Mouse (Mus musculus): ENCODE measurements at regions not wholly inside any gene's neighbourhood (a gene's known extent, or its start where the extent isn't known, plus 50 kb on each side); places are given as distances from the start of the nearest gene placed in this dataset.

- Histone ChIP-seq H3K9me3 (ENCODE audit: control insufficient read depth, insufficient read depth, low read depth, low read length) (no peaks in the 10 kb centered on the region), H3K9ac (ENCODE audit: insufficient read depth, low read depth, low read length, poor library complexity, severe bottlenecking) (no peak overlapping the region), H3K4me1 (ENCODE audit: control insufficient read depth in 2 of 2, insufficient read depth in 2 of 2, low read length in 2 of 2, poor library complexity in 1 of 2) (peaks cover 7 to 24% of the 10 kb centered on the region in 2 experiments), H3K27ac (ENCODE audit: insufficient read depth, low read depth, low read length, poor library complexity, severe bottlenecking) (no peak overlapping the region), H3K4me3 (ENCODE audit: insufficient read depth in 1 of 2, low read depth in 1 of 2, low read length in 2 of 2, poor library complexity in 1 of 2, severe bottlenecking in 1 of 2) (no peak overlapping the region), H3K36me3 (ENCODE audit: control insufficient read depth, insufficient read depth, low read length, poor library complexity, severe bottlenecking) (no peaks in the 10 kb centered on the region)
- no peak for TF ChIP-seq HCFC1 (IDR thresholded peaks at IDR 0.05; ENCODE audit: borderline replicate concordance, insufficient read depth, low read length)
- TF ChIP-seq ZC3H11A (IDR thresholded peaks at IDR 0.05; ENCODE audit: borderline replicate concordance, low read depth, low read length) = no peak
- TF ChIP-seq CHD2 (IDR thresholded peaks at IDR 0.05; ENCODE audit: low read depth, low read length) = no peak
- TF ChIP-seq MAFK (IDR thresholded peaks at IDR 0.05; ENCODE audit: insufficient read depth, low read depth, low read length) = no peak
- TF ChIP-seq ZNF384 (IDR thresholded peaks at IDR 0.05; ENCODE audit: low read depth, low read length) = no peak
- no peak for DNase-seq (ENCODE audit: low read depth, low spot score)
- in situ Hi-C loops (cut with MboI; ENCODE audit: low sequenced_read_pairs in 2 of 2, unreplicated experiment in 2 of 2) = no loop called here
Observed at GRCm38 (mm10) chr17:15180223-15180860, 139.0 kb upstream of the Gm3448 start.

GRCm38 (mm10) chr17:15179411-15179951, 138.1 kb upstream of the Gm3448 start:
- TF ChIP-seq ZNF384 (IDR thresholded peaks at IDR 0.05; ENCODE audit: low read depth, low read length) (no peak), MAFK (IDR thresholded peaks at IDR 0.05; ENCODE audit: insufficient read depth, low read depth, low read length) (no peak), HCFC1 (IDR thresholded peaks at IDR 0.05; ENCODE audit: borderline replicate concordance, insufficient read depth, low read length) (no peak), ZC3H11A (IDR thresholded peaks at IDR 0.05; ENCODE audit: borderline replicate concordance, low read depth, low read length) (no peak), CHD2 (IDR thresholded peaks at IDR 0.05; ENCODE audit: low read depth, low read length) (no peak)
- no peak overlapping the region for H3K4me3 ChIP-seq (ENCODE audit: insufficient read depth in 1 of 2, low read depth in 1 of 2, low read length in 2 of 2, poor library complexity in 1 of 2, severe bottlenecking in 1 of 2)
- H3K9ac ChIP-seq (ENCODE audit: insufficient read depth, low read depth, low read length, poor library complexity, severe bottlenecking) = no peak overlapping the region
- no peak overlapping the region for H3K27ac ChIP-seq (ENCODE audit: insufficient read depth, low read depth, low read length, poor library complexity, severe bottlenecking)
- H3K9me3 ChIP-seq (ENCODE audit: control insufficient read depth, insufficient read depth, low read depth, low read length) = no peaks in the 10 kb centered on the region
- in situ Hi-C loops (cut with MboI; ENCODE audit: low sequenced_read_pairs in 2 of 2, unreplicated experiment in 2 of 2) = no loop called here
- DNase-seq (ENCODE audit: low read depth, low spot score) = no peak
- H3K36me3 ChIP-seq (ENCODE audit: control insufficient read depth, insufficient read depth, low read length, poor library complexity, severe bottlenecking) = no peaks in the 10 kb centered on the region
- H3K4me1 ChIP-seq (ENCODE audit: control insufficient read depth in 2 of 2, insufficient read depth in 2 of 2, low read length in 2 of 2, poor library complexity in 1 of 2) = peaks cover 4 to 22% of the 10 kb centered on the region in 2 experiments; a peak in 3 of 4 replicates

- TF ChIP-seq ZNF384 (IDR thresholded peaks at IDR 0.05; ENCODE audit: low read depth, low read length) (no peak), MAFK (IDR thresholded peaks at IDR 0.05; ENCODE audit: insufficient read depth, low read depth, low read length) (no peak), CHD2 (IDR thresholded peaks at IDR 0.05; ENCODE audit: low read depth, low read length) (no peak), ZC3H11A (IDR thresholded peaks at IDR 0.05; ENCODE audit: borderline replicate concordance, low read depth, low read length) (no peak), HCFC1 (IDR thresholded peaks at IDR 0.05; ENCODE audit: borderline replicate concordance, insufficient read depth, low read length) (no peak)
- no peak overlapping the region for H3K9ac ChIP-seq (ENCODE audit: insufficient read depth, low read depth, low read length, poor library complexity, severe bottlenecking)
- H3K4me3 ChIP-seq (ENCODE audit: insufficient read depth in 1 of 2, low read depth in 1 of 2, low read length in 2 of 2, poor library complexity in 1 of 2, severe bottlenecking in 1 of 2) = no peak overlapping the region
- in situ Hi-C loops (cut with MboI; ENCODE audit: low sequenced_read_pairs in 2 of 2, unreplicated experiment in 2 of 2) = no loop called here
- no peaks in the 10 kb centered on the region for H3K9me3 ChIP-seq (ENCODE audit: control insufficient read depth, insufficient read depth, low read depth, low read length)
- peaks cover 0 to 14% of the 10 kb centered on the region in 2 experiments; a peak in 2 of 4 replicates for H3K4me1 ChIP-seq (ENCODE audit: control insufficient read depth in 2 of 2, insufficient read depth in 2 of 2, low read length in 2 of 2, poor library complexity in 1 of 2)
- no peak overlapping the region for H3K27ac ChIP-seq (ENCODE audit: insufficient read depth, low read depth, low read length, poor library complexity, severe bottlenecking)
- no peak for DNase-seq (ENCODE audit: low read depth, low spot score)
- no peaks in the 10 kb centered on the region for H3K36me3 ChIP-seq (ENCODE audit: control insufficient read depth, insufficient read depth, low read length, poor library complexity, severe bottlenecking)
Observed at GRCm38 (mm10) chr17:15177390-15177789, 136.1 kb upstream of the Gm3448 start.

GRCm38 (mm10) chr17:15174354-15174953, 133.1 kb upstream of the Gm3448 start:
- Histone ChIP-seq H3K4me3 (ENCODE audit: insufficient read depth in 1 of 2, low read depth in 1 of 2, low read length in 2 of 2, poor library complexity in 1 of 2, severe bottlenecking in 1 of 2) (no peak overlapping the region), H3K9me3 (ENCODE audit: control insufficient read depth, insufficient read depth, low read depth, low read length) (no peaks in the 10 kb centered on the region), H3K9ac (ENCODE audit: insufficient read depth, low read depth, low read length, poor library complexity, severe bottlenecking) (no peak overlapping the region), H3K36me3 (ENCODE audit: control insufficient read depth, insufficient read depth, low read length, poor library complexity, severe bottlenecking) (no peaks in the 10 kb centered on the region), H3K4me1 (ENCODE audit: control insufficient read depth in 2 of 2, insufficient read depth in 2 of 2, low read length in 2 of 2, poor library complexity in 1 of 2) (no peaks in the 10 kb centered on the region), H3K27ac (ENCODE audit: insufficient read depth, low read depth, low read length, poor library complexity, severe bottlenecking) (no peak overlapping the region)
- in situ Hi-C loops (cut with MboI; ENCODE audit: low sequenced_read_pairs in 2 of 2, unreplicated experiment in 2 of 2) = no loop called here
- TF ChIP-seq HCFC1 (IDR thresholded peaks at IDR 0.05; ENCODE audit: borderline replicate concordance, insufficient read depth, low read length) = no peak
- no peak for TF ChIP-seq ZNF384 (IDR thresholded peaks at IDR 0.05; ENCODE audit: low read depth, low read length)
- no peak for TF ChIP-seq CHD2 (IDR thresholded peaks at IDR 0.05; ENCODE audit: low read depth, low read length)
- no peak for TF ChIP-seq MAFK (IDR thresholded peaks at IDR 0.05; ENCODE audit: insufficient read depth, low read depth, low read length)
- no peak for DNase-seq (ENCODE audit: low read depth, low spot score)
